Mouse (Mus musculus) forebrain, embryonic 13.5 days (tissue): Measurements from ENCODE around the gene Zfyve21. TPM values are rescaled to one million over a fixed set of nuclear protein-coding genes. Genes with fewer than 3 reads are reported as not detected.

Source experiments
- ATAC-seq: fragments of 200-750 bp; cut with Nextera tagmentation; 2 replicates; pipeline ENCODE4 v1.8.0; 2017
- H3K27ac ChIP-seq: fragments of 300-500 bp; sonication (generic); 2 replicates; pipeline ENCODE4 v1.5.1; 2015; ENCODE audit warnings: inconsistent platforms, mild to moderate bottlenecking, moderate library complexity
- H3K27me3 ChIP-seq: fragments of 300-500 bp; sonication (generic); 2 replicates; pipeline ENCODE4 v1.6.1; 2015; ENCODE audit warnings: mild to moderate bottlenecking, inconsistent platforms
- H3K36me3 ChIP-seq: fragments of 300-500 bp; sonication (generic); 2 replicates; pipeline ENCODE4 v1.6.1; 2015; ENCODE audit warnings: mild to moderate bottlenecking, inconsistent platforms; ENCODE audit not compliant: poor library complexity, severe bottlenecking
- H3K4me1 ChIP-seq: fragments of 300-500 bp; sonication (generic); 2 replicates; pipeline ENCODE4 v1.6.1; 2015; ENCODE audit warnings: inconsistent platforms
- H3K4me2 ChIP-seq: fragments of 300-500 bp; sonication (generic); 2 replicates; pipeline ENCODE4 v1.6.1; 2015; ENCODE audit warnings: inconsistent platforms, mild to moderate bottlenecking, moderate library complexity
- H3K4me3 ChIP-seq: fragments of 300-500 bp; sonication (generic); 2 replicates; pipeline ENCODE4 v1.5.1; 2015; ENCODE audit warnings: mild to moderate bottlenecking, inconsistent platforms
- H3K9ac ChIP-seq: fragments of 300-500 bp; sonication (generic); 2 replicates; pipeline ENCODE4 v1.6.1; 2015; ENCODE audit warnings: mild to moderate bottlenecking, inconsistent platforms
- H3K9me3 ChIP-seq: fragments of 300-500 bp; sonication (generic); replicated peaks from 2 replicates; pipeline ENCODE4 v1.6.1; 2016; ENCODE audit warnings: inconsistent platforms
- WGBS: fragments of 180-500 bp; shearing (Covaris S2); methylation state at CpG from one replicate; pipeline ENCODE4 v1.1.7; 2015; 5-methylcytosine and 5-hydroxymethylcytosine counted together
- polyA plus RNA-seq: library from polyadenylated mRNA; unstranded; fragments of >200 nt; fragmentation: Nextera tagmentation; extraction: Ambion mirVana; gene quantifications from 2 replicates; pipeline ENCODE4 v1.2.1, GENCODE M21; 2015

Gene Zfyve21
- polyA plus RNA-seq, 1 experiment from 2014 or later, result 45.6 TPM

- H3K36me3 ChIP-seq, result no peaks in the 10 kb centered on the region
- H3K27ac ChIP-seq, result peak overlapping the region; percentile 10; the same call in 1 of the 2 replicates
- no peak for ATAC-seq
- H3K4me2 ChIP-seq, result no peak overlapping the region
- no peaks in the 10 kb centered on the region for H3K9me3 ChIP-seq
- H3K9ac ChIP-seq, result no peak overlapping the region
- WGBS, result 77% methylated on average over 5 of the region's 5 CpGs
- no peaks in the 10 kb centered on the region for H3K4me1 ChIP-seq
- no peaks in the 10 kb centered on the region for H3K27me3 ChIP-seq
- no peak overlapping the region for H3K4me3 ChIP-seq
Measured at GRCm38 (mm10) chr12:111851745-111852144, 37.8 kb downstream of the Zfyve21 start.

- no peak overlapping the region for H3K27ac ChIP-seq
- no peaks in the 10 kb centered on the region for H3K36me3 ChIP-seq
Measured at GRCm38 (mm10) chr12:111853011-111853436, 39.1 kb downstream of the Zfyve21 start.

GRCm38 (mm10) chr12:111853546-111853945 is 39.6 kb downstream of the Zfyve21 start:
- 76% methylated on average over 4 of the region's 4 CpGs for WGBS
- Histone ChIP-seq H3K4me1 (no peaks in the 10 kb centered on the region), H3K9ac (no peak overlapping the region), H3K27me3 (no peaks in the 10 kb centered on the region), H3K4me2 (no peak overlapping the region), H3K9me3 (no peaks in the 10 kb centered on the region), H3K4me3 (no peak overlapping the region), H3K27ac (no peak overlapping the region), H3K36me3 (no peaks in the 10 kb centered on the region)
- no peak for ATAC-seq

More at GRCm38 (mm10) chr12:111853011-111853436, 39.1 kb downstream of the Zfyve21 start:
- Histone ChIP-seq H3K27me3 (no peaks in the 10 kb centered on the region), H3K4me2 (no peak overlapping the region), H3K9me3 (no peaks in the 10 kb centered on the region), H3K4me3 (no peak overlapping the region), H3K4me1 (no peaks in the 10 kb centered on the region), H3K9ac (no peak overlapping the region)
- no peak for ATAC-seq
- 75% methylated on average over 10 of the region's 10 CpGs for WGBS

GRCm38 (mm10) chr12:111855448-111855847 is 41.5 kb downstream of the Zfyve21 start:
- ATAC-seq, result no peak

GRCm38 (mm10) chr12:111864206-111864824 is 50.3 kb downstream of the Zfyve21 start:
- no peaks in the 10 kb centered on the region for H3K9me3 ChIP-seq
- H3K9ac ChIP-seq, result no peak overlapping the region
- H3K27me3 ChIP-seq, result no peaks in the 10 kb centered on the region
- no peaks in the 10 kb centered on the region for H3K36me3 ChIP-seq
- H3K4me2 ChIP-seq, result no peak overlapping the region
- H3K27ac ChIP-seq, result no peak overlapping the region
- no peak for ATAC-seq
- no peaks in the 10 kb centered on the region for H3K4me1 ChIP-seq
- WGBS, result 88% methylated on average over 4 of the region's 4 CpGs
- H3K4me3 ChIP-seq, result no peak overlapping the region

More at GRCm38 (mm10) chr12:111855448-111855847, 41.5 kb downstream of the Zfyve21 start:
- no peak overlapping the region for H3K4me2 ChIP-seq
- no peaks in the 10 kb centered on the region for H3K4me1 ChIP-seq
- no peaks in the 10 kb centered on the region for H3K9me3 ChIP-seq
- no peak overlapping the region for H3K9ac ChIP-seq
- no peak overlapping the region for H3K4me3 ChIP-seq
- no peak overlapping the region for H3K27ac ChIP-seq
- WGBS, result 100% methylated on average over 2 of the region's 2 CpGs
- no peaks in the 10 kb centered on the region for H3K36me3 ChIP-seq
- H3K27me3 ChIP-seq, result no peaks in the 10 kb centered on the region

- H3K36me3 ChIP-seq, result no peaks in the 10 kb centered on the region
- no peaks in the 10 kb centered on the region for H3K9me3 ChIP-seq
- ATAC-seq, result no peak
- no peak overlapping the region for H3K4me2 ChIP-seq
- H3K27ac ChIP-seq, result no peak overlapping the region
- H3K4me1 ChIP-seq, result no peaks in the 10 kb centered on the region
- H3K4me3 ChIP-seq, result no peak overlapping the region
- 93% methylated on average over 1 of the region's 1 CpGs for WGBS
- no peaks in the 10 kb centered on the region for H3K27me3 ChIP-seq
- no peak overlapping the region for H3K9ac ChIP-seq
Measured at GRCm38 (mm10) chr12:111869806-111870205, 55.8 kb downstream of the Zfyve21 start.

- Histone ChIP-seq H3K9ac (no peak overlapping the region), H3K4me3 (no peak overlapping the region), H3K9me3 (no peaks in the 10 kb centered on the region), H3K4me1 (no peaks in the 10 kb centered on the region), H3K36me3 (no peaks in the 10 kb centered on the region), H3K4me2 (no peak overlapping the region), H3K27ac (no peak overlapping the region), H3K27me3 (no peaks in the 10 kb centered on the region)
- WGBS, result 90% methylated on average over 7 of the region's 7 CpGs
- no peak for ATAC-seq
Measured at GRCm38 (mm10) chr12:111870811-111871210, 56.8 kb downstream of the Zfyve21 start.

- Histone ChIP-seq H3K9me3 (no peaks in the 10 kb centered on the region), H3K36me3 (no peaks in the 10 kb centered on the region), H3K9ac (no peak overlapping the region), H3K27ac (no peak overlapping the region), H3K4me2 (no peak overlapping the region), H3K4me1 (no peaks in the 10 kb centered on the region), H3K27me3 (no peaks in the 10 kb centered on the region), H3K4me3 (no peak overlapping the region)
- ATAC-seq, result no peak
- 88% methylated on average over 5 of the region's 5 CpGs for WGBS
Measured at GRCm38 (mm10) chr12:111872079-111872478, 58.1 kb downstream of the Zfyve21 start.

- no peak for ATAC-seq
- Histone ChIP-seq H3K27ac (no peak overlapping the region), H3K27me3 (no peaks in the 10 kb centered on the region), H3K4me2 (no peak overlapping the region), H3K4me3 (no peak overlapping the region), H3K36me3 (no peaks in the 10 kb centered on the region), H3K9ac (no peak overlapping the region), H3K9me3 (no peaks in the 10 kb centered on the region), H3K4me1 (no peaks in the 10 kb centered on the region)
- 75% methylated on average over 1 of the region's 1 CpGs for WGBS
Measured at GRCm38 (mm10) chr12:111874601-111875140, 60.7 kb downstream of the Zfyve21 start.

GRCm38 (mm10) chr12:111875499-111875898 is 61.5 kb downstream of the Zfyve21 start:
- Histone ChIP-seq H3K9ac (no peak overlapping the region), H3K4me3 (no peak overlapping the region), H3K4me1 (no peaks in the 10 kb centered on the region), H3K4me2 (no peak overlapping the region), H3K9me3 (no peaks in the 10 kb centered on the region), H3K27ac (no peak overlapping the region), H3K36me3 (no peaks in the 10 kb centered on the region), H3K27me3 (no peaks in the 10 kb centered on the region)
- ATAC-seq, result no peak
- WGBS, result 83% methylated on average over 3 of the region's 3 CpGs

GRCm38 (mm10) chr12:111878213-111878612 is 64.2 kb downstream of the Zfyve21 start:
- no peaks in the 10 kb centered on the region for H3K9me3 ChIP-seq
- H3K9ac ChIP-seq, result no peak overlapping the region
- H3K36me3 ChIP-seq, result no peaks in the 10 kb centered on the region
- H3K4me1 ChIP-seq, result no peaks in the 10 kb centered on the region
- no peak overlapping the region for H3K27ac ChIP-seq
- WGBS, result 8% methylated on average over 3 of the region's 3 CpGs
- no peak overlapping the region for H3K4me3 ChIP-seq
- peak; percentile 76 for ATAC-seq
- no peak overlapping the region for H3K4me2 ChIP-seq
- no peaks in the 10 kb centered on the region for H3K27me3 ChIP-seq
